Mouse (Mus musculus) MEL (cell line): ENCODE measurements around the gene Ecel1. TPM values are rescaled to one million over a fixed set of nuclear protein-coding genes. Genes with fewer than 3 reads are reported as not detected.

Source experiments
- DNase-seq: peaks from one replicate; pipeline ENCODE4 v3.0.0; 2011; ENCODE audit warnings: low read depth, low spot score
- H3K27ac ChIP-seq: 2 replicates; pipeline ENCODE4 v1.5.1; 2012; ENCODE audit warnings: low read depth, mild to moderate bottlenecking, control low read depth, low read length, moderate library complexity; ENCODE audit not compliant: control insufficient read depth
- H3K27me3 ChIP-seq, 2 experiments: fragments of 150-350 bp in 1 of 2; sonication (generic) in 1 of 2; 2 replicates each; pipeline ENCODE4 v1.6.1; 2012; ENCODE audit warnings: low read length in 2 of 2, mild to moderate bottlenecking in 2 of 2, improper control_type of control experiment in 1 of 2, moderate library complexity in 1 of 2; ENCODE audit not compliant: insufficient read depth in 2 of 2, control insufficient read depth in 1 of 2
- H3K36me3 ChIP-seq, 2 experiments: 2 replicates each; pipeline ENCODE4 v1.6.1; 2012 to 2014; ENCODE audit warnings: low read length in 2 of 2, improper control_type of control experiment in 1 of 2, inconsistent platforms in 1 of 2, mild to moderate bottlenecking in 1 of 2; ENCODE audit not compliant: insufficient read depth in 2 of 2, control insufficient read depth in 1 of 2
- H3K4me1 ChIP-seq, 2 experiments: fragments of 150-350 bp in 1 of 2; sonication (generic) in 1 of 2; 2 replicates each; pipeline ENCODE4 v1.6.1; 2012; ENCODE audit warnings: low read length in 2 of 2, improper control_type of control experiment in 1 of 2, mild to moderate bottlenecking in 1 of 2; ENCODE audit not compliant: insufficient read depth in 2 of 2, control insufficient read depth in 1 of 2
- H3K4me3 ChIP-seq, 2 experiments: fragments of 150-350 bp in 1 of 2; sonication (generic) in 1 of 2; 2 replicates each; pipeline ENCODE4 v1.5.1; 2012; ENCODE audit warnings: low read depth in 2 of 2, low read length in 2 of 2, mild to moderate bottlenecking in 2 of 2, moderate library complexity in 2 of 2, control low read depth in 1 of 2, improper control_type of control experiment in 1 of 2; ENCODE audit not compliant: control insufficient read depth in 1 of 2, insufficient read depth in 1 of 2
- H3K79me2 ChIP-seq: 2 replicates; pipeline ENCODE4 v1.6.1; 2012; ENCODE audit warnings: mild to moderate bottlenecking, low read length, moderate library complexity; ENCODE audit not compliant: control insufficient read depth, poor library complexity, insufficient read depth
- H3K9ac ChIP-seq: 2 replicates; pipeline ENCODE4 v1.6.1; 2012; ENCODE audit warnings: low read depth, mild to moderate bottlenecking, control low read depth, low read length, moderate library complexity; ENCODE audit not compliant: control insufficient read depth, poor library complexity, severe bottlenecking
- H3K9me3 ChIP-seq: fragments of 150-350 bp; sonication (generic); replicated peaks from 2 replicates; pipeline ENCODE4 v1.6.1; 2012; ENCODE audit warnings: mild to moderate bottlenecking, low read length, improper control_type of control experiment, moderate library complexity; ENCODE audit not compliant: insufficient read depth
- BHLHE40 ChIP-seq: IDR thresholded peaks from 2 replicates; pipeline ENCODE4 v1.6.1; 2012; ENCODE audit warnings: low read depth, mild to moderate bottlenecking, inconsistent platforms, low read length, improper control_type of control experiment, borderline replicate concordance
- E2F4 ChIP-seq: IDR thresholded peaks from 2 replicates; pipeline ENCODE4 v1.6.1; 2011; ENCODE audit warnings: low read depth, low read length, improper control_type of control experiment, borderline replicate concordance
- EP300 ChIP-seq, 2 experiments: IDR thresholded peaks; 2 replicates each; pipeline ENCODE4 v1.6.1; 2011; ENCODE audit warnings: improper control_type of control experiment in 2 of 2, low read length in 2 of 2, low read depth in 1 of 2, mild to moderate bottlenecking in 1 of 2
- KAT2A ChIP-seq: conservative IDR thresholded peaks from 2 replicates; pipeline ENCODE4 v1.6.1; 2012; ENCODE audit warnings: low read depth, low read length, improper control_type of control experiment, inconsistent platforms
- MAX ChIP-seq: IDR thresholded peaks from 2 replicates; pipeline ENCODE4 v1.6.1; 2011; ENCODE audit warnings: low read length, improper control_type of control experiment
- MAZ ChIP-seq: IDR thresholded peaks from 2 replicates; pipeline ENCODE4 v1.6.1; 2012; ENCODE audit warnings: low read depth, mild to moderate bottlenecking, inconsistent platforms, low read length, improper control_type of control experiment
- MEF2A ChIP-seq: IDR thresholded peaks from 2 replicates; pipeline ENCODE4 v1.6.1; 2014; ENCODE audit warnings: low read depth, mild to moderate bottlenecking, inconsistent platforms, low read length, improper control_type of control experiment; ENCODE audit not compliant: poor library complexity, insufficient replicate concordance, severe bottlenecking; ENCODE audit errors: extremely low read depth
- MXI1 ChIP-seq: IDR thresholded peaks from 2 replicates; pipeline ENCODE4 v1.6.1; 2011; ENCODE audit warnings: mild to moderate bottlenecking, low read depth, low read length, improper control_type of control experiment
- MYB ChIP-seq: IDR thresholded peaks from 2 replicates; pipeline ENCODE4 v1.6.1; 2011; ENCODE audit warnings: mild to moderate bottlenecking, low read depth, low read length, improper control_type of control experiment
- MYC ChIP-seq: IDR thresholded peaks from 2 replicates; pipeline ENCODE4 v1.6.1; 2011; ENCODE audit warnings: low read depth, mild to moderate bottlenecking, low read length, improper control_type of control experiment, moderate library complexity
- NELFE ChIP-seq: IDR thresholded peaks from 2 replicates; pipeline ENCODE4 v1.6.1; 2011; ENCODE audit warnings: low read depth, low read length, improper control_type of control experiment
- NRF1 ChIP-seq: IDR thresholded peaks from 2 replicates; pipeline ENCODE4 v1.6.1; 2014; ENCODE audit warnings: low read depth, mild to moderate bottlenecking, inconsistent platforms, low read length, improper control_type of control experiment, moderate library complexity; ENCODE audit not compliant: poor library complexity, insufficient read depth, severe bottlenecking
- POLR2A ChIP-seq, 2 experiments: IDR thresholded peaks; 2 replicates each; pipeline ENCODE4 v1.6.1; 2011 to 2012; ENCODE audit warnings: low read length in 2 of 2, mild to moderate bottlenecking in 2 of 2, control low read depth in 1 of 2, improper control_type of control experiment in 1 of 2, low read depth in 1 of 2, moderate library complexity in 1 of 2; ENCODE audit not compliant: control insufficient read depth in 1 of 2, insufficient read depth in 1 of 2, poor library complexity in 1 of 2
- RCOR1 ChIP-seq: IDR thresholded peaks from 2 replicates; pipeline ENCODE4 v1.6.1; 2012; ENCODE audit warnings: low read depth, mild to moderate bottlenecking, inconsistent platforms, low read length, improper control_type of control experiment
- SMC3 ChIP-seq: IDR thresholded peaks from 2 replicates; pipeline ENCODE4 v1.6.1; 2011; ENCODE audit warnings: low read depth, low read length, improper control_type of control experiment
- TAL1 ChIP-seq: IDR thresholded peaks from 2 replicates; pipeline ENCODE4 v1.6.1; 2012; ENCODE audit warnings: mild to moderate bottlenecking, inconsistent platforms, low read length, moderate library complexity, mixed read lengths
- TBP ChIP-seq: IDR thresholded peaks from 2 replicates; pipeline ENCODE4 v1.8.0; 2011; ENCODE audit warnings: low read depth, low read length, improper control_type of control experiment
- ZC3H11A ChIP-seq: IDR thresholded peaks from 2 replicates; pipeline ENCODE4 v1.6.1; 2012; ENCODE audit warnings: low read depth, mild to moderate bottlenecking, inconsistent platforms, low read length, improper control_type of control experiment
- ZKSCAN1 ChIP-seq: IDR thresholded peaks from 2 replicates; pipeline ENCODE4 v1.6.1; 2012; ENCODE audit warnings: low read depth, mild to moderate bottlenecking, inconsistent platforms, low read length, improper control_type of control experiment, moderate library complexity
- ZMIZ1 ChIP-seq: IDR thresholded peaks from 2 replicates; pipeline ENCODE4 v1.6.1; 2012; ENCODE audit warnings: low read depth, mild to moderate bottlenecking, inconsistent platforms, low read length, improper control_type of control experiment, moderate library complexity
- ZNF384 ChIP-seq: IDR thresholded peaks from 2 replicates; pipeline ENCODE4 v1.6.1; 2012; ENCODE audit warnings: low read depth, mild to moderate bottlenecking, inconsistent platforms, low read length, improper control_type of control experiment
- polyA plus RNA-seq, 2 experiments: library from polyadenylated mRNA; stranded (reverse) in 1 of 2; unstranded in 1 of 2; fragments of >175 nt in 1 of 2; fragments of >200 nt in 1 of 2; gene quantifications; 2 replicates each; pipeline versions ENCODE4 v1.2.1 to v1.2.4; 2012; ENCODE audit warnings: low replicate concordance in 2 of 2, low read depth in 1 of 2; ENCODE audit not compliant: insufficient read length in 2 of 2, insufficient read depth in 1 of 2, missing spikeins in 1 of 2
- total RNA-seq: library from RNA; depleted of rRNA; stranded (reverse); fragments of 300-350 nt; gene quantifications from 2 replicates; pipeline ENCODE4 v1.2.3, GENCODE M21; 2012

The Ecel1 gene
- total and polyA plus RNA-seq, 3 experiments, result 0.73 to 4.8 TPM; not detected in 1

DNA sequence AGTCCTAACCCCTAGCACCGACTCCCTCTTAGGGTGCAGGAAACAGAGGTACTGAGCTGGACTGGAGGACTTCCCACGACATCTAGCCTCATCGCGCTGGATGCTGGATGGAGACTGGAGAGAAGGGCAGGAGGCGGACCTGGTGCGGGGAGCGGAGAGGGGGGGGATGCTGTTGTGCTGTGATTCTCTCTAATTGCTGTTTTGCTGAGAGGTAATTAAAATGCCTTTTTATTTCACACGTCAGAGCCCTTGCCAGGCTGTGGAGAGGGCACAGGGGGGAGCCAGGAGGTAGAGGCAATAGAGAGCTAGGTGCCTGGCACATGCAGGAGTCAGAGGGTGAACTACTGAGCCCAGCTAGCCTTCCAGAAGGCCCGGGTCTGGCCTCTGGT lies 8.5 kb upstream of the Ecel1 start:
- Histone ChIP-seq H3K36me3 (no peaks in the 10 kb centered on the region), H3K4me1 (no peaks in the 10 kb centered on the region), H3K4me3 (no peak overlapping the region), H3K9ac (no peak overlapping the region), H3K9me3 (no peaks in the 10 kb centered on the region), H3K79me2 (no peaks in the 10 kb centered on the region), H3K27me3 (peaks cover 2 to 4% of the 10 kb centered on the region in 2 experiments; a peak in 2 of 4 replicates), H3K27ac (no peak overlapping the region)
- DNase-seq, result no peak
- no peak for TF ChIP-seq E2F4
- TF ChIP-seq RCOR1, result no peak
- no peak for TF ChIP-seq BHLHE40
- no peak for TF ChIP-seq KAT2A
- no peak for TF ChIP-seq MEF2A
- no peak for TF ChIP-seq SMC3
- TF ChIP-seq MYB, result no peak
- TF ChIP-seq NRF1, result no peak
- TF ChIP-seq TBP, result no peak
- no peak for TF ChIP-seq MAX
- no peak for TF ChIP-seq TAL1
- no peak for TF ChIP-seq ZMIZ1
- TF ChIP-seq EP300 (IDR thresholded peaks at IDR 0.05; ENCODE audit: low read depth in 1 of 2, low read length in 2 of 2), result no peak
- no peak for TF ChIP-seq MYC
- TF ChIP-seq ZKSCAN1, result no peak
- no peak for TF ChIP-seq NELFE
- no peak for TF ChIP-seq ZC3H11A
- no peak for TF ChIP-seq MXI1
- TF ChIP-seq POLR2A (IDR thresholded peaks at IDR 0.05; ENCODE audit: control insufficient read depth in 1 of 2, insufficient read depth in 1 of 2, low read depth in 1 of 2, low read length in 2 of 2, poor library complexity in 1 of 2), result no peak

DNA sequence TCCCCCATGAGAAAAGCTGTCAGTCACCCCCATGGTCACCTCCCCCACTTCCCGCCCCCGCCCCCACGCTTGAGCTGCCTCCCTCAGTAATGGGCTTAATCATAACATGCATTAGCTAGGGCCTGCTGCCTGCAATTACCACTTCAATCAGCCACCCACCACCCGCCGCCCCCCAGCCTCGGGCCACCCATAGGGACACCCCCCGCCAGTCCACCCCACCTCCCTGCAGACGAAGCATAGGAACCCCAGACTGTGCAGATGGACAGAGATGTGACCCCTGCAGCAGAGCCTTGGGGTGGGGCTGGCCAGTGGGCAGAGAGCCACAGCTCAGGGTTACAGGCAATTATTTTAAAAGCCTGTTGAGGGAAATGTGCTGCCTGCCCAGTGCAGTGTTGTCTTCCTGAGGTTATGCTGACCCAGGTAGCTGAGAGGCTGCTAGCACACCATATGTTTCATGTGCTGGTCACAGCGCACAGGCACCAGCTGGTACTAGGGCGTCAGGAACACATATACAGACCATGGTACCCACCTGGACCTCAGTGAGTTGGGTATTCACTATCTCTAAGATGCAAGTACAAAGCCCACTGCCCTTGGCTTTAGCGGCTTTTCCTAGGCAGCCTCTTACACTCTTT lies 8.0 kb upstream of the Ecel1 start:
- Histone ChIP-seq H3K79me2 (no peaks in the 10 kb centered on the region), H3K36me3 (no peaks in the 10 kb centered on the region), H3K27ac (no peak overlapping the region), H3K4me3 (no peak overlapping the region), H3K9me3 (no peaks in the 10 kb centered on the region), H3K9ac (no peak overlapping the region), H3K4me1 (no peaks in the 10 kb centered on the region), H3K27me3 (peaks cover 2 to 4% of the 10 kb centered on the region in 2 experiments; a peak in 2 of 4 replicates)
- DNase-seq, result no peak
- TF ChIP-seq ZNF384 (no peak), RCOR1 (no peak), MAZ (no peak)
